Mouse (Mus musculus) CH12.LX (cell line): ENCODE data around the gene 1500009L16Rik. TPM values are rescaled to one million over a fixed set of nuclear protein-coding genes. Genes with fewer than 3 reads are reported as not detected.

ENCODE experiments used
- DNase-seq: peaks from one replicate; pipeline ENCODE4 v3.0.0-alpha.2; 2013; ENCODE audit errors: extremely low read depth
- H3K27ac ChIP-seq: 2 replicates; pipeline ENCODE4 v1.5.1; 2012; ENCODE audit warnings: low read depth, mild to moderate bottlenecking, control low read depth, moderate library complexity; ENCODE audit not compliant: insufficient read depth
- H3K27me3 ChIP-seq: replicated peaks from 2 replicates; pipeline ENCODE3; 2012; ENCODE audit warnings: inconsistent platforms
- H3K36me3 ChIP-seq, 2 experiments: replicated peaks in 1 of 2; 2 replicates each; pipeline versions ENCODE3 to v1.6.1; 2012; ENCODE audit warnings: inconsistent platforms in 1 of 2, low read length in 1 of 2, mild to moderate bottlenecking in 1 of 2, mixed read lengths in 1 of 2, moderate library complexity in 1 of 2; ENCODE audit not compliant: control insufficient read depth in 1 of 2, insufficient read depth in 1 of 2
- H3K4me1 ChIP-seq, 2 experiments: 2 replicates each; pipeline ENCODE4 v1.6.1; 2012; ENCODE audit warnings: inconsistent platforms in 1 of 2, moderate library complexity in 1 of 2; ENCODE audit not compliant: insufficient read depth in 2 of 2, control insufficient read depth in 1 of 2
- H3K4me2 ChIP-seq: 2 replicates; pipeline ENCODE4 v1.6.1; 2012; ENCODE audit warnings: low read depth, mild to moderate bottlenecking, control low read depth; ENCODE audit not compliant: poor library complexity, insufficient read depth, severe bottlenecking
- H3K4me3 ChIP-seq, 3 experiments: fragments of 150-350 bp in 1 of 3; sonication (generic) in 1 of 3; replicated peaks in 1 of 3; 2 replicates each; pipeline versions ENCODE3 to v1.5.1; 2011 to 2012; ENCODE audit warnings: low read depth in 2 of 3, low read length in 2 of 3, mild to moderate bottlenecking in 2 of 3, moderate library complexity in 2 of 3, control low read depth in 1 of 3, improper control_type of control experiment in 1 of 3, inconsistent platforms in 1 of 3, mixed read lengths in 1 of 3; ENCODE audit not compliant: poor library complexity in 1 of 3
- H3K79me2 ChIP-seq: replicated peaks from 2 replicates; pipeline ENCODE4 v1.6.1; 2012; ENCODE audit warnings: mild to moderate bottlenecking, moderate library complexity; ENCODE audit not compliant: control insufficient read depth, poor library complexity, insufficient read depth, severe bottlenecking; ENCODE audit errors: extremely low read depth
- H3K9ac ChIP-seq: 2 replicates; pipeline ENCODE4 v1.6.1; 2012; ENCODE audit warnings: low read depth, mild to moderate bottlenecking, control low read depth, moderate library complexity; ENCODE audit not compliant: insufficient read depth
- H3K9me3 ChIP-seq: replicated peaks from 2 replicates; pipeline ENCODE3; 2012; ENCODE audit warnings: low read length, inconsistent platforms, mixed read lengths
- CHD1 ChIP-seq: IDR thresholded peaks from 2 replicates; pipeline ENCODE4 v1.6.1; 2012; ENCODE audit warnings: low read depth, low read length, improper control_type of control experiment, inconsistent platforms
- CHD2 ChIP-seq: IDR thresholded peaks from 2 replicates; pipeline ENCODE4 v1.6.1; 2011; ENCODE audit warnings: low read length, improper control_type of control experiment
- ELF1 ChIP-seq: IDR thresholded peaks from 2 replicates; pipeline ENCODE4 v1.6.1; 2014; ENCODE audit warnings: low read depth, mild to moderate bottlenecking, inconsistent platforms, low read length, improper control_type of control experiment
- ETS1 ChIP-seq: conservative IDR thresholded peaks from 2 replicates; pipeline ENCODE4 v1.6.1; 2012; ENCODE audit warnings: low read depth, mild to moderate bottlenecking, inconsistent platforms, low read length, improper control_type of control experiment, moderate library complexity
- JUN ChIP-seq: IDR thresholded peaks from 2 replicates; pipeline ENCODE4 v1.6.1; 2011; ENCODE audit warnings: low read depth, mild to moderate bottlenecking, low read length, improper control_type of control experiment, moderate library complexity; ENCODE audit not compliant: insufficient read depth
- KAT2A ChIP-seq: IDR thresholded peaks from 2 replicates; pipeline ENCODE4 v1.6.1; 2012; ENCODE audit warnings: low read length, improper control_type of control experiment, inconsistent platforms; ENCODE audit not compliant: insufficient replicate concordance
- MAX ChIP-seq: IDR thresholded peaks from 2 replicates; pipeline ENCODE4 v1.6.1; 2011; ENCODE audit warnings: low read length, improper control_type of control experiment
- MAZ ChIP-seq: IDR thresholded peaks from 2 replicates; pipeline ENCODE4 v1.6.1; 2012; ENCODE audit warnings: low read depth, mild to moderate bottlenecking, inconsistent platforms, low read length, improper control_type of control experiment, moderate library complexity
- MXI1 ChIP-seq: IDR thresholded peaks from 2 replicates; pipeline ENCODE4 v1.6.1; 2011; ENCODE audit warnings: mild to moderate bottlenecking, low read depth, low read length, improper control_type of control experiment
- MYC ChIP-seq: IDR thresholded peaks from 2 replicates; pipeline ENCODE4 v1.6.1; 2011; ENCODE audit warnings: low read depth, mild to moderate bottlenecking, improper control_type of control experiment, low read length
- PAX5 ChIP-seq: IDR thresholded peaks from 2 replicates; pipeline ENCODE4 v1.6.1; 2012; ENCODE audit warnings: low read length, inconsistent platforms, mixed read lengths
- POLR2A ChIP-seq: IDR thresholded peaks from 2 replicates; pipeline ENCODE4 v1.6.1; 2011; ENCODE audit warnings: low read depth, mild to moderate bottlenecking, improper control_type of control experiment, low read length
- POLR2AphosphoS2 ChIP-seq: IDR thresholded peaks from 2 replicates; pipeline ENCODE4 v1.6.1; 2011; ENCODE audit warnings: low read depth, low read length, improper control_type of control experiment
- RAD21 ChIP-seq: IDR thresholded peaks from 2 replicates; pipeline ENCODE4 v1.6.1; 2011; ENCODE audit warnings: low read depth, mild to moderate bottlenecking, low read length, improper control_type of control experiment, moderate library complexity
- SMC3 ChIP-seq: IDR thresholded peaks from 2 replicates; pipeline ENCODE4 v1.6.1; 2011; ENCODE audit warnings: low read depth, low read length, improper control_type of control experiment
- UBTF ChIP-seq: IDR thresholded peaks from 2 replicates; pipeline ENCODE4 v1.6.1; 2012; ENCODE audit warnings: low read depth, mild to moderate bottlenecking, inconsistent platforms, low read length, improper control_type of control experiment, moderate library complexity
- USF2 ChIP-seq: conservative IDR thresholded peaks from 2 replicates; pipeline ENCODE4 v1.6.1; 2011; ENCODE audit warnings: low read depth, low read length, improper control_type of control experiment
- ZKSCAN1 ChIP-seq: IDR thresholded peaks from 2 replicates; pipeline ENCODE4 v1.6.1; 2012; ENCODE audit warnings: low read depth, inconsistent platforms, low read length, improper control_type of control experiment, borderline replicate concordance
- ZMIZ1 ChIP-seq: IDR thresholded peaks from 2 replicates; pipeline ENCODE4 v1.6.1; 2012; ENCODE audit warnings: low read depth, mild to moderate bottlenecking, inconsistent platforms, low read length, improper control_type of control experiment
- ZNF384 ChIP-seq: IDR thresholded peaks from 2 replicates; pipeline ENCODE4 v1.6.1; 2012; ENCODE audit warnings: low read depth, low read length, improper control_type of control experiment, inconsistent platforms
- dilution Hi-C: fragments of 300-500 bp; cut with MboI; formaldehyde crosslinking; loops from 2 replicates; pipeline ENCODE4 v1.14.3; 2020; ENCODE audit warnings: low sequenced_read_pairs; ENCODE audit not compliant: extremely low pct_unique_long_range_greater_than_20kb, extremely low pct_ligation_motif_present
- in situ Hi-C: fragments of 300-500 bp; cut with MboI; formaldehyde crosslinking; loops from 3 replicates; pipeline ENCODE4 v1.14.3; 2019; ENCODE audit warnings: low sequenced_read_pairs, low pct_ligation_motif_present, low pct_unique_long_range_greater_than_20kb, mixed read lengths
- polyA plus RNA-seq: library from polyadenylated mRNA; unstranded; fragments of >175 nt; gene quantifications from 2 replicates; pipeline ENCODE4 v1.2.1, GENCODE M21; 2012; ENCODE audit warnings: low read depth; ENCODE audit not compliant: insufficient read length
- total RNA-seq, 2 experiments: library from RNA; depleted of rRNA; stranded (reverse); fragments of 300-350 nt in 1 of 2; fragments of >200 nt in 1 of 2; gene quantifications; 2 replicates each; pipeline ENCODE4 v1.2.3; 2012 to 2014

1500009L16Rik gene
- total and polyA plus RNA-seq, 3 experiments = 0.34 to 1.2 (median 0.89) TPM

DNA sequence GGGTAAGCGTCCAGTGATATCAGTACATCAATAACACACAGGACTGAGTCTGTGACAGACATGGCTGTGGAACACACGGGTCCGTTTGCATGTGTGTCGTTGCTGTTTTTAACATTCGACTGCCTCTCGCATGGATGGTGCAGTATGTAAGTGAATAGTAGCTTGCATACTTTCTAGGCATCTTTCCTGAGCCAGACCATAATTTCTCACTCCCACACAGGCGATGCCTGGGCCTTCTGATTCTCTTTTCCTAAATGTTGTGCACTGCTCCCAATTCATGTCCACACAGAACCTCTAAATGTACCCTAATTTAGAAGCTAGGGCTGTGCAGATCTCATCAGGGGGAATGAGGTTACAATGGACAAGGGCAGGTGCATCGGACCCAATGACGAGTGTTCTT is 54.6 kb downstream of the 1500009L16Rik start:
- Histone ChIP-seq H3K27ac (no peak overlapping the region), H3K4me2 (no peak overlapping the region), H3K9me3 (peaks cover 16% of the 10 kb centered on the region), H3K27me3 (no peaks in the 10 kb centered on the region), H3K9ac (no peak overlapping the region), H3K36me3 (no peaks in the 10 kb centered on the region), H3K4me3 (no peak overlapping the region), H3K79me2 (no peaks in the 10 kb centered on the region), H3K4me1 (no peaks in the 10 kb centered on the region)
- no peak for TF ChIP-seq UBTF
- TF ChIP-seq PAX5 = no peak
- TF ChIP-seq MXI1 = no peak
- no peak for TF ChIP-seq ELF1
- no peak for TF ChIP-seq MAZ
- no peak for TF ChIP-seq KAT2A
- DNase-seq = no peak
- dilution Hi-C loops = no loop called here
- in situ Hi-C loops = no loop called here

DNA sequence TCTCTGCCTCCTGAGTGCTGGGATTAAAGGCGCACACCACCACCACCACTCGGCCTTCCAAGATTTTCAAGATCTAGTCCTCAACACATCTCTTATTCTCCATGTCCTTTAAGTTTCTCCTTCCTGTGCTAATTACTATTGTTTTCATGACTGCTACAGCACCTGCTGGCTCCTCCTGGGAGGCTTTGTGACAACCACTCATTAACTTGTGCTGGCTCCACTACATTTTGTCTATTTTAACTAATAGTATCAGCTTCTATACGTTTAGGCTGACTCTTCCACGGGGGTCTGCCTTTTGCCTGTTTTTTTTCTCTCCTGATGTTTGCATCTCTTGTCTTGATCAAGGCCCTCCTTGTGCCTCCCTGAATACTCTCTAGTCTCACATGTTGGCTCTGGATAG is 59.2 kb downstream of the 1500009L16Rik start:
- Histone ChIP-seq H3K27ac (no peak overlapping the region), H3K4me2 (no peak overlapping the region), H3K4me3 (no peak overlapping the region), H3K9ac (no peak overlapping the region), H3K36me3 (no peaks in the 10 kb centered on the region), H3K79me2 (no peaks in the 10 kb centered on the region), H3K4me1 (no peaks in the 10 kb centered on the region), H3K27me3 (no peaks in the 10 kb centered on the region), H3K9me3 (peaks cover 16% of the 10 kb centered on the region)
- in situ Hi-C loops (no loop called here), dilution Hi-C loops (no loop called here)
- no peak for TF ChIP-seq MYC
- TF ChIP-seq MAX = no peak
- no peak for TF ChIP-seq RAD21
- TF ChIP-seq ZKSCAN1 = no peak
- no peak for TF ChIP-seq ZNF384
- TF ChIP-seq CHD2 = no peak
- TF ChIP-seq SMC3 = no peak
- TF ChIP-seq POLR2A = no peak
- TF ChIP-seq USF2 = no peak
- TF ChIP-seq JUN = no peak
- TF ChIP-seq POLR2AphosphoS2 = no peak
- TF ChIP-seq ETS1 = no peak
- no peak for TF ChIP-seq KAT2A
- no peak for TF ChIP-seq ZMIZ1
- TF ChIP-seq CHD1 = no peak
- no peak for DNase-seq
